Mouse (Mus musculus): Measurements from ENCODE around the gene Ifnar2.

DNA sequence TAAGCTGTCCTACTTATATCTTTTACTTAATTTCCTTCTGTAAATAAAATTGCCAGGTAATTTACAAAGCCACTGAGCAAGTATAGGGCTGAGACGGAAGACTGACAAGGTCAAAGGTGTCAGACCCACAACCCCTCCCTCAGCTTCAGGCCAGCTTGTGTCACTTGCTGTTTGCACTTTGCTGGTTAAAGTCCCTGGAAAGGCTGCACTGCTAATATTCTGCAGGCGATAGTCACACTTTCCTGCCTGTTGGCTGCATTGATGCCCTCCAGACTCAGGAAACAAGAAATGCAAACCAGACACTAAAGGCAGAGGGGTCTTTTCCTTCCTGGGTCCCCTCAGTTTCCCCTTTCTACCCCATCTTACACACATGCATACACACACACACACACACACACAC is 10.6 kb upstream of the Ifnar2 start:
- TF ChIP-seq JUND (conservative IDR thresholded peaks at IDR 0.05; ENCODE audit: low read depth, low read length) (no peak), MAFK (IDR thresholded peaks at IDR 0.05; ENCODE audit: insufficient replicate concordance, low read length) (no peak), CTCF (conservative IDR thresholded peaks at IDR 0.05 in 1 of 2, IDR thresholded peaks at IDR 0.05 in 1 of 2; ENCODE audit: low read depth in 2 of 2, low read length in 2 of 2) (no peak), RAD21 (IDR thresholded peaks at IDR 0.05; ENCODE audit: low read depth, low read length) (no peak), POLR2A (IDR thresholded peaks at IDR 0.05; ENCODE audit: low read depth, low read length) (no peak), ELF1 (IDR thresholded peaks at IDR 0.05; ENCODE audit: low read depth, low read length) (no peak), POLR2AphosphoS2 (IDR thresholded peaks at IDR 0.05; ENCODE audit: low read depth, low read length) (no peak), SIN3A (IDR thresholded peaks at IDR 0.05; ENCODE audit: low read length) (no peak)
